Mouse (Mus musculus) bone marrow, adult 2 months (tissue): ENCODE results near the gene Csnk2b.

ENCODE experiments used
- CTCF ChIP-seq: fragments of 200-500 bp; IDR thresholded peaks from 2 replicates; pipeline ENCODE4 v1.5.1; 2011; ENCODE audit warnings: low read length, control low read depth; ENCODE audit not compliant: control insufficient read depth, insufficient read depth
- POLR2A ChIP-seq: fragments of 200-500 bp; IDR thresholded peaks from 2 replicates; pipeline ENCODE4 v1.6.1; 2011; ENCODE audit warnings: low read depth, mild to moderate bottlenecking, control low read depth, low read length, borderline replicate concordance; ENCODE audit not compliant: control insufficient read depth

- TF ChIP-seq CTCF, result no peak
- no peak for TF ChIP-seq POLR2A
These were observed 35.4 kb upstream of the Csnk2b start for GRCm38 (mm10) chr17:35157254-35157653.
